Mouse (Mus musculus) myocyte (in vitro differentiated cells): ENCODE data around the gene Cpox. TPM values are rescaled to one million over a fixed set of nuclear protein-coding genes. Genes with fewer than 3 reads are reported as not detected.

Experiments used
- H3K27me3 ChIP-seq: one replicate; pipeline ENCODE4 v1.6.1; 2011; ENCODE audit not compliant: control insufficient read depth, insufficient read depth, insufficient read length
- H3K36me3 ChIP-seq: one replicate; pipeline ENCODE4 v1.6.1; 2011; ENCODE audit not compliant: control insufficient read depth, insufficient read depth
- H3K4me2 ChIP-seq: one replicate; pipeline ENCODE4 v1.6.1; 2011; ENCODE audit warnings: low read depth, control low read depth
- H3K4me3 ChIP-seq: one replicate; pipeline ENCODE4 v1.5.1; 2011; ENCODE audit warnings: mild to moderate bottlenecking, control low read depth, moderate library complexity
- H3K79me2 ChIP-seq: one replicate; pipeline ENCODE4 v1.6.1; 2011; ENCODE audit not compliant: control insufficient read depth, insufficient read depth
- H3ac ChIP-seq: one replicate; pipeline ENCODE4 v1.6.1; 2011; ENCODE audit not compliant: control insufficient read depth, insufficient read length
- CEBPB ChIP-seq: IDR thresholded peaks from 2 replicates; pipeline ENCODE4 v1.6.1; 2011; ENCODE audit warnings: mild to moderate bottlenecking, moderate library complexity; ENCODE audit not compliant: poor library complexity, insufficient read depth, severe bottlenecking
- E2F4 ChIP-seq: IDR thresholded peaks from one replicate; pipeline ENCODE4 v1.6.1; 2011; ENCODE audit warnings: mild to moderate bottlenecking, control low read depth, moderate library complexity; ENCODE audit not compliant: insufficient read depth
- MAX ChIP-seq: IDR thresholded peaks from one replicate; pipeline ENCODE4 v1.6.1; 2011; ENCODE audit warnings: low read depth, mild to moderate bottlenecking, control low read depth
- MYOD1 ChIP-seq, 3 experiments: IDR thresholded peaks; one replicate each; pipeline ENCODE4 v1.6.1; 2011; ENCODE audit warnings: control low read depth in 2 of 3, low read depth in 2 of 3, mild to moderate bottlenecking in 2 of 3, moderate library complexity in 1 of 3; ENCODE audit not compliant: insufficient read length in 2 of 3, control insufficient read depth in 1 of 3
- MYOG ChIP-seq, 3 experiments: IDR thresholded peaks; one replicate each; pipeline ENCODE4 v1.6.1; 2011; ENCODE audit warnings: control low read depth in 2 of 3, low read depth in 2 of 3, mild to moderate bottlenecking in 2 of 3; ENCODE audit not compliant: insufficient read length in 2 of 3, control insufficient read depth in 1 of 3, insufficient read depth in 1 of 3
- POLR2A ChIP-seq: IDR thresholded peaks from one replicate; pipeline ENCODE4 v1.6.1; 2011; ENCODE audit warnings: low read depth, mild to moderate bottlenecking, control low read depth, moderate library complexity; ENCODE audit not compliant: insufficient read length
- POLR2AphosphoS2 ChIP-seq: IDR thresholded peaks from one replicate; pipeline ENCODE4 v1.6.1; 2011; ENCODE audit warnings: low read depth, control low read depth; ENCODE audit not compliant: insufficient read length
- REST ChIP-seq: IDR thresholded peaks from one replicate; pipeline ENCODE4 v1.6.1; 2011; ENCODE audit warnings: mild to moderate bottlenecking, control low read depth, moderate library complexity; ENCODE audit not compliant: insufficient read depth, insufficient read length
- SRF ChIP-seq: IDR thresholded peaks from one replicate; pipeline ENCODE4 v1.6.1; 2011; ENCODE audit warnings: low read depth; ENCODE audit not compliant: control insufficient read depth, insufficient read length
- TCF12 ChIP-seq: IDR thresholded peaks from one replicate; pipeline ENCODE4 v1.6.1; 2011; ENCODE audit warnings: mild to moderate bottlenecking, control low read depth; ENCODE audit not compliant: poor library complexity, insufficient read depth, severe bottlenecking
- TCF3 ChIP-seq: IDR thresholded peaks from one replicate; pipeline ENCODE4 v1.6.1; 2011; ENCODE audit warnings: low read depth, control low read depth; ENCODE audit not compliant: insufficient read length
- USF1 ChIP-seq: IDR thresholded peaks from one replicate; pipeline ENCODE4 v1.6.1; 2011; ENCODE audit warnings: low read depth, mild to moderate bottlenecking, control low read depth, moderate library complexity
- polyA plus RNA-seq: library from polyadenylated mRNA; unstranded; fragments of >200 nt; fragmentation: generic; extraction: Trizol; gene quantifications from one replicate; pipeline ENCODE4 v1.2.1, GENCODE M21; 2012; ENCODE audit warnings: missing spikeins

The Cpox gene
- polyA plus RNA-seq, 1 experiment, result 20.0 TPM

DNA sequence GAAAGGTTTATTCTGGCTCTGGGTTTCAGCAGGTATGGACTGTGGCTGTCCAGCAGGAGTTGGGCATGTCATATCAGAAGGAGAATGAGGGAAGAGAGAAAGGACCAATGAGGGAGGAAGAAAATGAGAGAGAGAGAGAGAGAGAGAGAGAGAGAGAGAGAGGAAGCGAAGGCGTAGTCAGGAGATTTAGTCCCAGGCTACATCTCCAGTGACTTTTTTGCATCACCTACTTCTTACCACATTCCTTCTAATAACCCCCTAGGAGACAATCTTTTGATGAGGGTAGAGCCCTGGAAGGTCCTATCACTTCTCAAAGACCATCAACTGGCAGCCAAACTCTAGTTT, 41.8 kb upstream of the Cpox start:
- Histone ChIP-seq H3ac (no peak overlapping the region), H3K27me3 (peaks cover 8% of the 10 kb centered on the region), H3K79me2 (no peaks in the 10 kb centered on the region), H3K4me3 (no peak overlapping the region), H3K36me3 (no peaks in the 10 kb centered on the region), H3K4me2 (no peak overlapping the region)
- TF ChIP-seq USF1 (no peak), POLR2AphosphoS2 (no peak), MYOD1 (IDR thresholded peaks at IDR 0.05; ENCODE audit: control insufficient read depth in 1 of 3, insufficient read length in 2 of 3, low read depth in 2 of 3) (no peak), TCF3 (no peak), REST (no peak), MYOG (IDR thresholded peaks at IDR 0.05; ENCODE audit: control insufficient read depth in 1 of 3, insufficient read depth in 1 of 3, insufficient read length in 2 of 3, low read depth in 2 of 3) (no peak), MAX (no peak), TCF12 (no peak), SRF (no peak), CEBPB (no peak), E2F4 (no peak), POLR2A (no peak)

DNA sequence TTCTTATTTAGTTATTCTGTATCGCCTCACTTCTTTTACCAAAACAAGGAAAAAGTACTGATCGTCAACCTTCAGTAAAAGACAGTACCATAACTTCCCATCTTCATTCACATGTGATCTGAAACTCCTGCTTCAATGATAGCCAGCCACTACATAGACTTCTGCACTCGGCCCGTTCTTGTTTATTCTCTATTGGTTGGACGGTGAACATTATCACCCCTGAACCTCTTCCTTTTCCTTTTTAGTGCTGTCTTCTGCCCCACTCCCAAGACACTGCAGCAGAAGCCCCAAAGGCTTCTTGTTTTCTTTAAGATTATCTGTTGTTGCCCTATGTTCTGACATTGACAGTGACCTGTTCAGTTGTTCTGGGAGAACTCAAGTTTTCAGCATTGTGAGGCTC, 41.1 kb upstream of the Cpox start:
- H3K79me2 ChIP-seq, result no peaks in the 10 kb centered on the region
- H3K4me2 ChIP-seq, result no peak overlapping the region
- no peak overlapping the region for H3K4me3 ChIP-seq

DNA sequence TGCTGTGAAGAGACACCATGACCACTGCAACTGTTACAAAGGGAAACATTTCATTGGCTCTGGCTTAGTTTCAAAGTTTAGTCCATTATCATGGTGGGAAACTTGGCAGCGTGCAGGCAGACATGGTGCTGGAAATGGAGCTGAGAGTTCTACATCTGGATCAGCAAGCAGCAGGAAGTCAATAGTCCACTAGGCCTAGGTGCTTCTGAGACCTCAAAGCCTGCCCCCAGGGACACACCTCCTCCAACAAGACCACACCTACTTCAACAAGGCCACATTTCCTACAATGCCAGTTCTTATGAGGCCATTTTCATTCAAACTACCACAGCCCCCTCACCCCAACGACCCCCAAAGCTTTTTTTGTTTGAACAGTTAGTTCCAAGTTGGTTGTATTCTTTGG, 40.4 kb upstream of the Cpox start:
- no peaks in the 10 kb centered on the region for H3K79me2 ChIP-seq
- no peak overlapping the region for H3K4me3 ChIP-seq
- no peak overlapping the region for H3K4me2 ChIP-seq
- peaks cover 19% of the 10 kb centered on the region for H3K27me3 ChIP-seq
- no peaks in the 10 kb centered on the region for H3K36me3 ChIP-seq
- TF ChIP-seq USF1, result no peak
- no peak for TF ChIP-seq MYOG (IDR thresholded peaks at IDR 0.05; ENCODE audit: control insufficient read depth in 1 of 3, insufficient read depth in 1 of 3, insufficient read length in 2 of 3, low read depth in 2 of 3)
- no peak for TF ChIP-seq REST
- no peak for TF ChIP-seq SRF
- TF ChIP-seq MAX, result no peak
- TF ChIP-seq CEBPB, result no peak
- TF ChIP-seq POLR2A, result no peak
- no peak for TF ChIP-seq TCF12
- no peak for TF ChIP-seq E2F4
- TF ChIP-seq POLR2AphosphoS2, result no peak
- no peak for TF ChIP-seq TCF3
- TF ChIP-seq MYOD1 (IDR thresholded peaks at IDR 0.05; ENCODE audit: control insufficient read depth in 1 of 3, insufficient read length in 2 of 3, low read depth in 2 of 3), result no peak
- H3ac ChIP-seq, result no peak overlapping the region

More for the DNA sequence above, 41.1 kb upstream of the Cpox start:
- Histone ChIP-seq H3ac (no peak overlapping the region), H3K36me3 (no peaks in the 10 kb centered on the region), H3K27me3 (peaks cover 12% of the 10 kb centered on the region)
- TF ChIP-seq E2F4 (no peak), TCF12 (no peak), POLR2A (no peak), MYOG (IDR thresholded peaks at IDR 0.05; ENCODE audit: control insufficient read depth in 1 of 3, insufficient read depth in 1 of 3, insufficient read length in 2 of 3, low read depth in 2 of 3) (no peak), CEBPB (no peak), MAX (no peak), SRF (no peak), REST (no peak)

DNA sequence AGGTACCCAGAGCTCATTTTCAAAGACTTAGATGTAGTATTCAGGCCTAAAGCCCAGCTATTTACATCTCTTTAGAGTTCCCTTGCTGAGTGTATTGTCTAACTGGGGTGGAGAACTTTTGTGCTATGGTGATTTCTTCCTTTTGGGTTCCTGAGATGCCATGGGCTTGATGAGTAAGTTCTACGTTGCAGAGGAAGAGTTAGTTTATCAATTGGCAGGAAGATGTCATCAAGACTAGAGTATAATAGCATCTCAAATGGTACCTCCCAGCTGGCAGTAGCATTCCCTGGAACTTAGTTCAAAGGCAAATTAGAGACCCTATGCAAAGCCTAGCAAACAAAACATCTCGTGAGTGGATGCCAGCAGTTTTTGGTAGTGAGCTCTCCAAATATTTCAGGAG, 34.2 kb upstream of the Cpox start:
- Histone ChIP-seq H3ac (no peak overlapping the region), H3K4me3 (no peak overlapping the region), H3K27me3 (peaks cover 19% of the 10 kb centered on the region), H3K36me3 (no peaks in the 10 kb centered on the region), H3K4me2 (no peak overlapping the region), H3K79me2 (no peaks in the 10 kb centered on the region)
- no peak for TF ChIP-seq REST
- TF ChIP-seq MAX, result no peak
- no peak for TF ChIP-seq SRF
- no peak for TF ChIP-seq POLR2A

DNA sequence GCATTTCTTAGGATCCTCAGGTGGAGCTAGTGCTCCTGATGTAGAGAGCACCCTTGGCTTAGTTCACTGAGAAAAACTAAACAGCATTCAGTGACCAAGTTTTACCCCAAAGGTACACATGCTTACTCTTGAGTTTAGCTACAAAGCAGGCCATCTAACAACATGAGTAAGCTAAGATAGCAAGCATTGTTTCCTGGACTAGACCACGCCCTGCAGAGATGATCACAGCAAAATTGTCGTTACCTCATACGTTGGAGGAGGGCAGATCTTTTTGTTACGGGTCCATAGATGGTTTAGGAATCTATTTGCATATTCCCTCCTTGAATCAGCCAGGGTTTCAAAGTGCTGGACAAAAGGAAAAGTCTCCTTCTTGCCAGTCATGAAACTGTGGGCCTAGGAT, 32.6 kb upstream of the Cpox start:
- H3K4me3 ChIP-seq, result no peak overlapping the region
- no peak overlapping the region for H3K4me2 ChIP-seq
- H3K36me3 ChIP-seq, result no peaks in the 10 kb centered on the region
- no peak overlapping the region for H3ac ChIP-seq
- no peaks in the 10 kb centered on the region for H3K79me2 ChIP-seq
- TF ChIP-seq POLR2A (no peak), TCF3 (no peak), REST (no peak), MAX (no peak)
- H3K27me3 ChIP-seq, result peaks cover 19% of the 10 kb centered on the region
